Mouse (Mus musculus) midbrain, embryonic 11.5 days (tissue): ENCODE results near the gene Phf12. TPM values are rescaled to one million over a fixed set of nuclear protein-coding genes. Genes with fewer than 3 reads are reported as not detected.
A peak's percentile ranks its signal among the peaks of the same experiment; 100 is the strongest.

ENCODE experiments used
- ATAC-seq: fragments of 200-750 bp; cut with Nextera tagmentation; 2 replicates; pipeline ENCODE4 v1.8.0; 2017; ENCODE audit warnings: moderate TSS enrichment, moderate library complexity; ENCODE audit not compliant: low FRiP score
- DNase-seq: peaks from one replicate; pipeline ENCODE4 v3.0.0; 2015; ENCODE audit warnings: low spot score; ENCODE audit errors: missing footprints
- H3K27ac ChIP-seq: fragments of 300-500 bp; sonication (generic); 2 replicates; pipeline ENCODE4 v1.5.1; 2014; ENCODE audit warnings: low read depth, low read length
- H3K27me3 ChIP-seq: fragments of 300-500 bp; sonication (generic); 2 replicates; pipeline ENCODE4 v1.6.1; 2014; ENCODE audit warnings: mild to moderate bottlenecking, low read length, moderate library complexity, mixed read lengths; ENCODE audit not compliant: control insufficient read depth, insufficient read depth
- H3K36me3 ChIP-seq: fragments of 300-500 bp; sonication (generic); 2 replicates; pipeline ENCODE4 v1.6.1; 2014; ENCODE audit warnings: mild to moderate bottlenecking, low read length, moderate library complexity, mixed read lengths; ENCODE audit not compliant: control insufficient read depth, insufficient read depth
- H3K4me1 ChIP-seq: fragments of 300-500 bp; sonication (generic); 2 replicates; pipeline ENCODE4 v1.6.1; 2014; ENCODE audit warnings: low read length; ENCODE audit not compliant: control insufficient read depth, insufficient read depth
- H3K4me2 ChIP-seq: fragments of 300-500 bp; sonication (generic); 2 replicates; pipeline ENCODE4 v1.6.1; 2014; ENCODE audit warnings: mild to moderate bottlenecking, moderate library complexity
- H3K4me3 ChIP-seq: fragments of 300-500 bp; sonication (generic); 2 replicates; pipeline ENCODE4 v1.5.1; 2014; ENCODE audit warnings: low read depth, low read length
- H3K9ac ChIP-seq: fragments of 300-500 bp; sonication (generic); 2 replicates; pipeline ENCODE4 v1.6.1; 2014; ENCODE audit warnings: low read length
- H3K9me3 ChIP-seq: fragments of 300-500 bp; sonication (generic); 2 replicates; pipeline ENCODE4 v1.6.1; 2016; ENCODE audit warnings: low read length; ENCODE audit not compliant: control insufficient read depth
- WGBS: fragments of 180-500 bp; shearing (Covaris S2); extraction: QIAGEN DNeasy Blood & Tissue Kit; methylation state at CpG from one replicate; pipeline ENCODE4 v1.1.7; 2014; 5-methylcytosine and 5-hydroxymethylcytosine counted together
- polyA plus RNA-seq: library from polyadenylated mRNA; unstranded; fragments of >200 nt; fragmentation: Nextera tagmentation; extraction: Ambion mirVana; gene quantifications from 2 replicates; pipeline ENCODE4 v1.2.1, GENCODE M21; 2014

The Phf12 gene
- polyA plus RNA-seq, 1 experiment from 2014 or later, result 18.0 TPM

DNA sequence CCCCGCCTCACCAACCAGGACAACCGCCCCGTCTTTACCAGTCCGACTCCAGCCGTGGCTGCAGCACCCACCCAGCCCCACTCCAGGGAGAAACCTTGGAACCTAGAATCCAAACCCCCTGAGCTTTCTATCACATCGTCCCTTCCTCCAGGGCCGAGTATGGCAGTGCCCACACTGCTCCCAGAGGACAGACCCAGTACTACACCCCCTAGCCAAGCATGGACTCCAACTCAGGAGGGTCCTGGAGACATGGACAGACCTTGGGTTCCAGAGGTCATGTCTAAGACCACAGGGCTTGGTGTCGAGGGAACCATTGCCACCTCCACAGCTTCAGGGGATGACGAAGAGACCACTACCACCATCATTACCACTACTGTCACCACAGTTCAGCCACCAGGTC lies 28.9 kb upstream of the Phf12 start:
- peaks cover 5% of the 10 kb centered on the region for H3K27me3 ChIP-seq
- 47% methylated on average over 9 of the region's 9 CpGs for WGBS
- no peak overlapping the region for H3K27ac ChIP-seq
- H3K9ac ChIP-seq, result no peak overlapping the region
- H3K4me1 ChIP-seq, result no peaks in the 10 kb centered on the region
- H3K4me2 ChIP-seq, result no peak overlapping the region
- H3K36me3 ChIP-seq, result no peaks in the 10 kb centered on the region
- H3K4me3 ChIP-seq, result no peak overlapping the region
- no peak for ATAC-seq
- no peaks in the 10 kb centered on the region for H3K9me3 ChIP-seq
- DNase-seq, result peak; percentile 90

DNA sequence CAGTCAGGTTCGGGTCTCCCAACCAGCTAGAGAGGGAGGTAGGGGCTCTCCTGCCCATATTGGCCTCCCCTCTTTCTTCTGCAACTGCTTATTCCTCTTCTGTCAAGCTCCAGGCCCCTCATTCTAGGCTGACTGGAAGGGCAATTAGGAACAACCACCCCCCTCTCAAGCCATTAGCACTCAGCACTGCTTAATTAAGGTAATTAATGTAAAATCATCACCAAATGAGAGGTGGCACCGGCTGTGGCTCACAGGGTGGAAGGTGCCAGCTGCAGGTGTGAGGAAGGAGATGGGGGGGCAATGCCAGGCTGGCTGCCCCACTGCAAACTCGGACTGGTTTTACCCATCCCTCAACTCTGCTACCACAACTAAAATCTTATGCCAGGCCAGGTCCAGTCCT lies 26.1 kb upstream of the Phf12 start:
- no peak overlapping the region for H3K4me2 ChIP-seq
- DNase-seq, result no peak
- no peak for ATAC-seq
- WGBS, result 66% methylated on average over 3 of the region's 3 CpGs
- H3K27me3 ChIP-seq, result peaks cover 7% of the 10 kb centered on the region
- no peak overlapping the region for H3K4me3 ChIP-seq
- no peaks in the 10 kb centered on the region for H3K9me3 ChIP-seq
- no peaks in the 10 kb centered on the region; the same call in 1 of the 2 replicates for H3K4me1 ChIP-seq
- no peak overlapping the region for H3K9ac ChIP-seq
- H3K27ac ChIP-seq, result no peak overlapping the region
- H3K36me3 ChIP-seq, result no peaks in the 10 kb centered on the region

DNA sequence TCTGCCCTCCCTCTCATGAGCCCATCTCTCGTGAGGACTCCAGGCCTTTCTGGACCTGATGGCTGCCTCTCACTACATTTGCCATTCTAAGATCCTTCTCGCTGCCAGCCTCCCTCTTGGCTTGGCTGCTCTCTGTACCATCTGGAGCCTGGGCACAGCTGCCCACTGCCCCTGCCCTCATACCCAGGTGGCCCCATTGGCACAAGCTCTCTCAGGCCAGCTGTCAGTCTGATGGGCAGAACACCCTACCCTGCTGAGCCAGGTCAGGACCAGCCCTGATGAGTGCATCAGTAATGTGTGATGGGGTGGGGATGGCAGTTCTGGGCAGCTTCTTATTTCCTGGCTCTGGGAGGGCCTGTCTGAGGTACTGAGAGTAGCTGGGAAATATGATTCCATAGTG lies 24.3 kb upstream of the Phf12 start:
- DNase-seq, result no peak
- Histone ChIP-seq H3K4me2 (no peak overlapping the region), H3K9me3 (no peaks in the 10 kb centered on the region), H3K4me1 (no peaks in the 10 kb centered on the region; the same call in 1 of the 2 replicates), H3K36me3 (no peaks in the 10 kb centered on the region), H3K4me3 (no peak overlapping the region), H3K27ac (no peak overlapping the region), H3K27me3 (peaks cover 7% of the 10 kb centered on the region), H3K9ac (no peak overlapping the region)
- ATAC-seq, result no peak
- 86% methylated on average over 2 of the region's 2 CpGs for WGBS

DNA sequence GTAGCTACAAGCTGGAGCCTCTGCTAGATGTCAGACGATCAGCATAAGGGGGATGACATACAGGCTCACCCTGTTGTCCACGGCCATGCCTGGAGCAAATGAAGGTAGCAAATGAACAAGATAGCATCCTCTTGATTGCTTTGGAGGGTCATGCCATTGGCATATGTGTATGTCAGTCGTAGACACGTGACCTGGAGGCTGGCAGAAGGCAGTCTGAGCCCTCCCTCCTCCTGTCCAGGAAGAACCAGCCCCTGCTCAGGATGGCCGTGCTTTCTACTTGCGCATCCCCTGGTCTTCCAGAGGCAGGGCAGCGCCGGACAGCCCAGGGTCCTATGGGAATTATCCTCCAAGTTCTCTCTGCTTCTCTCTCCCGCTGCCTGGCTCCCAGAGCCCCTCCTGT lies 23.6 kb upstream of the Phf12 start:
- H3K27me3 ChIP-seq, result peaks cover 7% of the 10 kb centered on the region
- WGBS, result 75% methylated on average over 9 of the region's 9 CpGs
- no peak overlapping the region for H3K27ac ChIP-seq
- DNase-seq (no peak), ATAC-seq (no peak)
- no peak overlapping the region for H3K4me3 ChIP-seq
- no peaks in the 10 kb centered on the region for H3K36me3 ChIP-seq
- no peak overlapping the region for H3K4me2 ChIP-seq
- H3K4me1 ChIP-seq, result no peaks in the 10 kb centered on the region; the same call in 1 of the 2 replicates
- H3K9ac ChIP-seq, result no peak overlapping the region
- H3K9me3 ChIP-seq, result no peaks in the 10 kb centered on the region

DNA sequence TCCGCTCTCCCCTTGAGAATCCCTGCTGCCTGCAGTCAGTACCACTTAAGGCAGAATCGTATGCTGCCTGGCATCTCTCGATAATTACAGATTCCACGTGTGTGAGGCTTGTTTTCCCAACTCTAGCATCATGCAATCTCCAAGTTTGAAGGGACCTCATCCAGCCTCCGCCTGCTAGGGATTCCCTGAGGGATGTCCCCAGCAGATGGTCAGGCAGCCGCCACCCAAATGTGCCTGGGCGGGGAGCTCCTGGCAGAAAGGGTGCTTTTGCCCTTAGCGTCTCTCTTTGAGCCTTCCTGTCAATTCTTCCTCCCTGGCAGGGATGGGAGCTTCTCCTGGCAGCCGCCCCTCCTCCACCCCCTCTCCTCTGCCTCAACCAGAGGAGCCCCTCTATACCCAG lies 22.4 kb upstream of the Phf12 start:
- peaks cover 9% of the 10 kb centered on the region for H3K4me1 ChIP-seq
- ATAC-seq (no peak), DNase-seq (no peak)
- no peak overlapping the region for H3K4me2 ChIP-seq
- H3K36me3 ChIP-seq, result no peaks in the 10 kb centered on the region
- no peak overlapping the region for H3K27ac ChIP-seq
- H3K27me3 ChIP-seq, result peaks cover 7% of the 10 kb centered on the region
- H3K9me3 ChIP-seq, result no peaks in the 10 kb centered on the region
- H3K9ac ChIP-seq, result no peak overlapping the region
- H3K4me3 ChIP-seq, result no peak overlapping the region
- WGBS, result 62% methylated on average over 9 of the region's 9 CpGs

DNA sequence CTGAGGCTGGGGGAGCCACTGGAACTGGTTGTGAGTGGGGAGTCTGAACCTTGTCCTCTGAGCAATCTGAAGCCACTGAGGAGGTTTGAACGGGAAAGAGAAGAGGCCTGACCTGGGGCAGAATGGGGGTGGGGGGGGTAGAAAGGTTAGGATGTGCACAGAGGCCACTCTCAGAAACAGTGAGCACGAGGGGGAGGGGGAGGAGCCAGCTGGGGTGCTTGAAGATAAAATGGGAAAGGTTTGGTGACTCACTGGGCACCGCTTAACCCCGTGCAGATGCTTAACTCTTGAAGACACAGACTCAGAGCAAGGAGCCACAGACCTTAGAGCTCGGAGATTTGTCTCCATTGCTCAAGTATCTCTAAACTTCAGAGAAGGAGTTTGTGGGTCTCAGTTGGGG lies 21.7 kb upstream of the Phf12 start:
- H3K36me3 ChIP-seq, result no peaks in the 10 kb centered on the region
- no peak overlapping the region for H3K4me3 ChIP-seq
- no peak overlapping the region for H3K27ac ChIP-seq
- H3K4me2 ChIP-seq, result no peak overlapping the region
- no peak for DNase-seq
- H3K27me3 ChIP-seq, result peaks cover 7% of the 10 kb centered on the region
- H3K9me3 ChIP-seq, result no peaks in the 10 kb centered on the region
- no peak overlapping the region for H3K9ac ChIP-seq
- ATAC-seq, result no peak
- peaks cover 16% of the 10 kb centered on the region for H3K4me1 ChIP-seq
- 60% methylated on average over 5 of the region's 5 CpGs for WGBS

DNA sequence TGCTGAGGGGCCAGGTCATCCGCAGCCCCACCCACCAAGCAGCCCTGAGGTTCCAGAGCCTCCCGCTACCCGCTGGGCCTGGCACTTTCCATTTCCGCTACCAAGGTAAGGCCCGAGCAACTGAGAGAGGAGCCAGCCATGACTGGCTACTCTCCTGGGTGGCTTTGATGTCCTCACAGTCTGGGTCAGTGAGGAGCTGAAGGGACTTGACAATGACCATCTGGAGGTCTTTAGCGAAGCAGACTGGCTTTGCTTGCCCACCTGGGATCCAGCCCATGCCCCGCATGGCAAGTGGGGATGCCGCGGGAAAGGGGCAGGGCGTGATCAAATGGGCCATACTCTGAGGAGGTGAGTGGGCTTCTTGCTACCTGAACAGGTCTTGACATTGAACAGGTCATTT lies 19.6 kb upstream of the Phf12 start:
- 91% methylated on average over 10 of the region's 10 CpGs for WGBS

DNA sequence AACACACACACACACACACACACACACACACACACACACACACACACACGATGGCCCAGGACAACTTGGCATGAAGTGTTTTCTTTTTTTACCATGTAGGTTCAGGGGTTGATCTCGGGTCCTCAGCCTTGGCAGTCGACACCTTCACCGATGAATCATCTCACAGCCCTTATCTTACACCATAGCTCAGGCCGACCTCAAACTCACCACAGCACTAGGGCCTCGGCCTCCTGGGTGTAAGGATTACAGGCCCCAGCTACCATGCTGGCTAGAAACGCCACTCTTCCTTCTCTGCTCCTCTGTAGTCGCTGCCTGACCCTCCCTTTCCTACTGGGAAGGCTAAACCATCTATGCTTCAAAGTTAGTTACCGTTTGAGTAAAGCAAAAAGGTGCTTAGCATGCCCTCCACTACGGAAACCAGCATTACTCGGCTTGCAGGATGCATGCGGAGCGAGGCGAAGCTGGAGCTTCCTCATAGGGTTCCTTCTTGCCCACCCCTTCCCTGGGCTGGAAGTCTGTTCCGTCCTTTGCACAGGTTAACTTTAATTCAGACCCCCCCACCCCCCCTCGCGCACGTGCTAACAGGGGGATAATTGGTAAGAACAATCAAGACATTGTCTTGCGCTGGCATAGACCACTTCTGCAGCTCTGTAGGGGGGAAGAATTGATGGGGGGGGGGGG lies 18.0 kb upstream of the Phf12 start:
- WGBS, result 8% methylated on average over 19 of the region's 19 CpGs
- Histone ChIP-seq H3K27ac (peak overlapping the region; percentile 63), H3K9ac (peak overlapping the region; percentile 50), H3K9me3 (no peaks in the 10 kb centered on the region), H3K36me3 (no peaks in the 10 kb centered on the region), H3K4me3 (no peak overlapping the region; the same call in 1 of the 2 replicates), H3K4me1 (peaks cover 24% of the 10 kb centered on the region), H3K4me2 (peak overlapping the region; percentile 2), H3K27me3 (peaks cover 2% of the 10 kb centered on the region; the same call in 1 of the 2 replicates)
- DNase-seq (peak; percentile 92), ATAC-seq (peak; percentile 12; the same call in 1 of the 2 replicates)

More for the DNA sequence above, 19.6 kb upstream of the Phf12 start:
- Histone ChIP-seq H3K27me3 (peaks cover 7% of the 10 kb centered on the region), H3K9ac (no peak overlapping the region), H3K36me3 (no peaks in the 10 kb centered on the region), H3K4me3 (no peak overlapping the region), H3K4me2 (no peak overlapping the region), H3K27ac (no peak overlapping the region), H3K4me1 (peaks cover 24% of the 10 kb centered on the region), H3K9me3 (no peaks in the 10 kb centered on the region)
- DNase-seq (no peak), ATAC-seq (no peak)

DNA sequence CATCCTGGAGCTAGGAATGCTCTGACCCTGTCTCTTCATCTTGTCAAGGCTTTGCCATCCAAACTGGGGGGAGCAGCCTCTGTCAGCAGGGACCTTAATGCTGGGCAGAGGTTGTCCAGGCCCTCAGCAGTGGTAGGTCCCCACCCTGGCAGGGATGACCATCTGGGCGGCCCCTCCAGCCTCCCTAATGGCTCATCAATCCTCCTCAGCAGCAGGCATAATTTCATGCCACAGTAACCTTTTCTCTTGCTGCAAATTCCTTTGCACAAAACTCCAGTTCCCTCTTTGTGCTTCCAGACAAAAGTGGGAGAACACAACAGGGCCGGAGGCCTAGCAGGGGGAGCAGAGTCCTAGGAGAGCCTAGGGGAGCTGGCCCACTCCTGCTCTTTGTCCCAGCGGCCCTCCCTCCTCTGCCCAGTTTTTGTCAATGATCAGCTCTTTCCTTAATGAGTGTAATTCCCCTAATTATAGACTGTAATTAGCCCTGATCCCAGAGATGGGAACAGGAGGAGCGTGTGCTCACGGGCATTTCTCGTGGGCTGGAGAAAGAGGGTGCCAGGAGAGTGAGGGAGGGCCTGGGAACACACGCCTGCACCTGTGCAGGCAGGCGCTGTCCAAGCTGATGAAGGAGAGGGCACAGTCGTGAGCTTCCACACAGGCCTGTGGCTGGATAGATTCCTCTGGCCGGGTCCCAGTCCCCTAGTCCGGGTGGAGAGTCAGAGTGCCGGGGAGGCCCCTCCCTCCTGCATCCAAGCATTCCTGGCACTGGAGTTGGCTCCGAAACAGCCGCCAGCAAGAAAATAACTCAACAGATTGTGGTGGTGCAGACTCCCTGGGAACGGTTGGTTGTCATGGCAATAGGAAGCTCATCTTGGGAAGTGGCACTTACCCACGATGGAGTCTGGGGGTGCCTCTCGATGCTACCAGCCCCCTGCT lies 17.2 kb upstream of the Phf12 start:
- peak overlapping the region; percentile 63 for H3K27ac ChIP-seq
- H3K9ac ChIP-seq, result peak overlapping the region; percentile 50
- H3K4me1 ChIP-seq, result peaks cover 24% of the 10 kb centered on the region
- peak; percentile 79 for ATAC-seq
- WGBS, result 9% methylated on average over 17 of the region's 17 CpGs
- peak overlapping the region; percentile 2; the same call in 1 of the 2 replicates for H3K4me2 ChIP-seq
- DNase-seq, result peak; percentile 92
- H3K9me3 ChIP-seq, result no peaks in the 10 kb centered on the region
- H3K36me3 ChIP-seq, result no peaks in the 10 kb centered on the region
- H3K4me3 ChIP-seq, result no peak overlapping the region; the same call in 1 of the 2 replicates
- peaks cover under 1% of the 10 kb centered on the region; the same call in 1 of the 2 replicates for H3K27me3 ChIP-seq
